Mouse (Mus musculus): ENCODE data around the gene Slc43a2. TPM values are rescaled to one million over a fixed set of nuclear protein-coding genes. Genes with fewer than 3 reads are reported as not detected.

Slc43a2 gene
- total RNA-seq, 2 experiments from 2014 or later: 50.3 to 59.4 TPM

DNA sequence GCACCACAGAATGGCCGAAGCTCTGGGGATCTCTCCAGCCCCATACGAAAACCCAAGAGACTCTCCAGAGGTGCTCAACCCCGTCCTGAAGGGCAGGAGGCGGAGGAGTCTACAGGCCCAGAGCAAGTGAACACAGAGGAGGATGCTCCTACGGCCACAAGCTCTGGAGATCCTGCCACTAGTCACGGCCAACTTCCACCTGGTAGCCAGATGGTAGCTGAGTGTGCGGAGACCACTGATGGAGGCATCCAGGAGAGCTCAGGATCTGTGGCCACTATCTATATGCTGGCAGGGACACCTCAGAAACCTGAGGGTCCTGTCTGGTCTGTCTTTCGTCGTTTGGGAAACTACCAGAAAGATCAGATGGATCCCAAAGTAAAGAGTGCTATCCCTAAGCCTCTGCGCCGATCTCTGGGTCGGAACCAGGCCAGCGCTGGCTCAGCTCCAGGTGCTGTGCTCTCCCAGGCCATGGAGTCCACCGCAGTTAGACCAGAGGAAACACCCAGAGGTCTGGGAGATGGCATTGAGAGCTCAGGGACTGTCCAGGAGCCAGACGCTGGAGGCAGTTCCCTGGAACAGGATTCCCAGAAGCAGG is 5.9 kb upstream of the Slc43a2 start:
- DNase-seq (ENCODE audit: low spot score in 2 of 2): no peak

DNA sequence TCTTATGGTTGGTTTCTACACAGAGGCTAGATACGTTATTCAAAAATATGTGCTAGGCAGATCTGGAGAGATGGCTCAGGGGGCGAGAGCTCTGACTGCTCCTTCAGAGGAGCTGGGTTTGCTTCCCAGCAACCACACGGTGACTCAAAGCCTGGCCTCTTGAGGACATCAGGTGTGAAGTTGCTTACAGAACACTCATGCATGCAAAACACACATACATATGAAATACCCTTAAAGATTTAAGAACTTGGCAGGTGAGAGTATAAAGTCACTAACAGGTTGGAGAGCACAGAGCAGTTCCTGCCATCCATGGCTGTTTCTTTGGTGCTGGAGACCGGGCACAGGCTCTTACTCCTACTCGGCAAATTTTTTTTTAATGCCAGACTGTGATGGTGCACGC is 4.6 kb upstream of the Slc43a2 start:
- intact Hi-C loops (cut with DNase I): no loop called here
- no peak for DNase-seq (ENCODE audit: low spot score in 2 of 2)

More for the DNA sequence above, 5.9 kb upstream of the Slc43a2 start:
- intact Hi-C loops (cut with DNase I): no loop called here

DNA sequence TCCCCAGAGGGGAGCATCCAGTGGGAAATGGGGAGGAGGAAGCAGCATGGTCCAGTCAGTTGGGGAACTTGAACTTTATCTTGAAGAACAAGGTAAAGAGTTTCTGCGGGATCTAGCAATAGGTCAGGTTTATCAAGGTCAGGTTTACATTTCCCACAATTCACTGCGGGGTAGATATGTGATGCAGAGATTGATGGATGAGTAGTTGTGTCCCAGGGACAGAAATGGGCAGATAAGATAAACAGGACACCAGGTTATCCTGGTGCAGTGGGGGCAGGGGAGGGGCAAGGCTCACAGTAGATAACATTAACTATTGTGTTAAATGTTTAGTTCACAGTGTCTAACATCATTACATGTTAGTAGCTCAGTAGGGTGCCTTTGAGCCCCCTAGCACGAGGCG is 1.7 kb upstream of the Slc43a2 start:
- DNase-seq (ENCODE audit: low spot score in 2 of 2): no peak
- intact Hi-C loops (cut with DNase I): loop anchor here (1.0 kb wide), 1 partner anchor 44 kb away; no protein-coding TSS in a partner anchor

DNA sequence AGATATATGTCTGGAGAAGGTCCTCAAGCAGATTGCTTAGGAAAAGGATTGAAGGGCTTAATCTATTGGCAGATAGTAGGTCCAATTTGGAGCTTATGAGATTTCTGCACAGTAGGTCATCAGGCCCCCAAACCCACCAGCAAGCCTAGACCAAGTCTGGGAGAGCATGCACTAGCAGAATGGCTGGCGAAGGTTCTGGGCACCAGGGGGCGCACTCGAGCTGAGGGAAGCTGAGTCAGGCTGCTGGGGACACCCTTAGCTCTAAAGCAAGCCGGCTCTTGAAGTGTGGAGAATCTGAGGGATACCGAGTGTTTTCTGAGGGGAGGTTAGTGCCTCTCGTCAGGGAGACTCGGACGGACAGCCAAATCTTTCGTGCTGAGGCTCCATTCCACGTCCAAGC is 1.2 kb upstream of the Slc43a2 start:
- peak; percentile 94 to 97 for DNase-seq (ENCODE audit: low spot score in 2 of 2)
- intact Hi-C loops (cut with DNase I): loop anchor here (1.0 kb wide), 1 partner anchor 43 kb away; no protein-coding TSS in a partner anchor

DNA sequence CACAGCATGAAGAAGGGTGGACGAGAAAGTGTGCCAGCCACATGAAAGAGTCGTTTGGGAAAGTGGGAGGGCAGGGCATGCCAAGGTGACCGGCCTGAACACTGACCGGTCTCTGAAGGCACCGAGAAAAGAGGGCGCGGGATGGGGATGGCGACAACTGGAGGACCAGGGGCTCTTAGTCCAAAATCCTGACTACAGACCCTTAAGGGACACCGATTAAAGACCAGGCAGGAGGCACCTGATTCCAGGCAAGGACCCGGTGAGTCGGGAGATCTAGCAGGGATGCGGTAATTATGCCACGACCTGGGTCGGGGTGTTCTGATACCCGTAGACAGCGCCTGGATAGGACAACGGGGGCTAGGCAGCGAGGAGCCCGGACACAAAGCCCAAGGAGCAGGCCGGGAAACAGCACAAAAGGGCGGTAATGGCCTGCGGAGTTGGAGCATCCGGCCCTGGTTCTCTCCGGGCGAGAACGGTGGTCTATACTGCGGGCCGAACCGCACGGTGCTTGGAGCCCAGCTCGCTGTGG is 585 bp upstream of the Slc43a2 start:
- intact Hi-C loops (cut with DNase I): loop anchor here (1.0 kb wide), 1 partner anchor 42 kb away; no protein-coding TSS in a partner anchor
- peak in 1 of 2 experiments; percentile 34 for DNase-seq (ENCODE audit: low spot score in 2 of 2)

DNA sequence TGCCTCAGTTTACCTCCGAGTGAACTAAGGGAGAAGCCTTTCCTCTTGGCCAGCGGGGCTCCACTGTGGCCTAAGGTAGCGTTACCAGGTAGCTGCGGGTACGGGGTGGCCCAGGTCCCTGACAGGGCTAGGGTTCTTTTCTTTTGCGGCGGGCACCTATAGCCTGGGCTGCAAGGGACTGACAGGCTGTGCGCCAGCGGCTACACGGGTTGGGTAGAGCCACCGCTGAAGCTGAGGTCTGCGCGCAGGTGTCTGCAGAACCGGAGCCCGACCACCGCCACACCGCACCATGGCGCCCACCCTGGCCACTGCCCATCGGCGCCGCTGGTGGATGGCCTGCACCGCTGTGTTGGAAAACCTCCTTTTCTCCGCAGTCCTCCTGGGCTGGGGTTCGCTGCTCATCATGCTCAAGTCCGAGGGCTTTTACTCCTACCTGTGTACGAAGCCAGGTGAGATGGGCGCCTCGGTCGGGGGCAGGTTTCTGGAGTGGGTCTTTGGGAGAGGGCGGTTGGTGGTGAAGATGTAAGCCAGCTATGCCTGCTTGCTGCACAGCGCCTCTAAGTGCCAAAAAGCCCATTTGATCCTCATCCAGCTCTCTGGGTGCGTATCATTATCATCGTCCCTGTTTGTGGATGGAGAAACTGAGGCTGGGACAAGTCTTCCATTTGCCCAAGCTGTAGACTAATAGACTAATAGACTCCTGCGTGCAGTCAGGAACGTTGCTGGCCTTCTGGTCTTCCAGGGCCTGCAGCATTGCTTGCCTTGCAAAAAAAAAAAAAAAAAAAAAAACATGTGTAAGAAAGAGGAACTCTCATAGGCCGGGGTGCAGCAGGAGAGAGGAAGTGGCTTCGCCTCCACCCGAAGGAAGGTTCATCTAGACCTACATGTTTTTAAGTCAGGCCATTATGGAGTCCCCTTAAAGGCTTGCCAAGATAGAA is 1.1 kb downstream of the Slc43a2 start:
- intact Hi-C loops (cut with DNase I): no loop called here
- DNase-seq (ENCODE audit: low spot score in 2 of 2): peak; percentile 54 to 65

DNA sequence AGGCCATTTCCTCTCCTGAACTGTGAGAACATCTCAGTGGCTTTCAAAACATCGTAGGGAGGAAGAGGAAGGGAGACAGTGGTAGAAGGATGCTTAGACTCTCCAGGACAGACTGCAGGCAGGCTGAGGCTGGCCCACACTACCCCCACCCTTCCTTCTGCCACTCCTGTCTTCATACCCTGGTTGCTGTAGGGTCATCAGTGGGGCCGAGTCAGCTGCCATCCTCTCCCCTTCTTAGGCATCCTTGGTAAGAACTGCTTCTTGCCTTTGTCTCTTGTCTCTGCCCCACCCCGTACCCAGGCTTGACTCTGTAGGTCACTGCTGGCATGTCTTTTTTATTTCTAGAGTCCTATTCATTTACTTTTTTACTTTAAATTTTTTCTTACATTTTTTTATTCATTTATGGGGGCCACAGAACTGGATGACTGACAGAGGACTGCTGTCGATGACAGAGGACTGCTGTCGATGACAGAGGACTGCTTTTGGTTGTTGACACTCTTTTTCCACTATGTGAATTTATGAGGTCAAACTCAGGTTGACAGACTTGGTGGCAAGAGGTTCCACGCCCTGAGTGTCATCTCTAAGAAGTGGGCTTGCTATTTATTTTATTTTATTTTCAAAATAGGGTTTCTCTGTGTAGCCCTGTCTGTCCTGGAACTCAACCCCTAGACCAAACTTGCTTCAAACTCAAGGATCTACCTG is 2.0 kb downstream of the Slc43a2 start:
- intact Hi-C loops (cut with DNase I): no loop called here
- DNase-seq (ENCODE audit: low spot score in 2 of 2): no peak

DNA sequence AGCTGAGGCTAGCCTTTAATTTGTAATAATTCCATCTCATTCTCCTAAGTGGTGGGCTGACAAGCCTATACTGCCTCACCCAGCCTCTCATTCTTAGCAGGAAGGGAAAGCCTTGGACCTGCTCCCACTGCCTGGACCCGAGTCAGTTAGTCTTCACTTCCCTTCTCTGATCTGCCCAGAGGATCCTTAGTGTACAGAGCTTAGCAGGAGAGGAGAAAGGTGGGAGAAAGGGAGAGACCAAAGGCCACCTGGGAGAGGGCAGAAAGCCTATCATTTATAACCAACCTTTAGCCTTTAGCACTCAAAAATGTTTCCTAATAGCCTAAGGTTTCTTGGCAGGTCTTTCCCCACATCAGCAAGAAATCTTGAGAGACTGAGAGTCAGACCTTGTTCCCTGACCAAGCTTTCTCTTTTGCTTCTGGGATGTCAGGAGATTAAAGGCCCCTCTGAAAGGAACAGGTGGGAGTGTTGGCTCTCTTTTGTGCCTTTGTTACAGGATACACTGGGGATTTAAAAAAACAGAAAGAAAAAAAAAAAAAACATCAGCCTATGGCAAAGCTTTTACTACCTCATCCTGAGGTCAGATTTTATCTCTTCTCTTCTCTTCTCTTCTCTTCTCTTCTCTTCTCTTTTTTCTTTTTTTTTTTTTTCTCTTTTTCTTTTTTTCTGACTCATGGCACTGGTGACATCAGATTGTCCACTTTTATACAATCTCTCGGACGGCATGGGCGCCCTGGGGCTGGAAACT is 3.0 kb downstream of the Slc43a2 start:
- intact Hi-C loops (cut with DNase I): no loop called here
- no peak for DNase-seq (ENCODE audit: low spot score in 2 of 2)

DNA sequence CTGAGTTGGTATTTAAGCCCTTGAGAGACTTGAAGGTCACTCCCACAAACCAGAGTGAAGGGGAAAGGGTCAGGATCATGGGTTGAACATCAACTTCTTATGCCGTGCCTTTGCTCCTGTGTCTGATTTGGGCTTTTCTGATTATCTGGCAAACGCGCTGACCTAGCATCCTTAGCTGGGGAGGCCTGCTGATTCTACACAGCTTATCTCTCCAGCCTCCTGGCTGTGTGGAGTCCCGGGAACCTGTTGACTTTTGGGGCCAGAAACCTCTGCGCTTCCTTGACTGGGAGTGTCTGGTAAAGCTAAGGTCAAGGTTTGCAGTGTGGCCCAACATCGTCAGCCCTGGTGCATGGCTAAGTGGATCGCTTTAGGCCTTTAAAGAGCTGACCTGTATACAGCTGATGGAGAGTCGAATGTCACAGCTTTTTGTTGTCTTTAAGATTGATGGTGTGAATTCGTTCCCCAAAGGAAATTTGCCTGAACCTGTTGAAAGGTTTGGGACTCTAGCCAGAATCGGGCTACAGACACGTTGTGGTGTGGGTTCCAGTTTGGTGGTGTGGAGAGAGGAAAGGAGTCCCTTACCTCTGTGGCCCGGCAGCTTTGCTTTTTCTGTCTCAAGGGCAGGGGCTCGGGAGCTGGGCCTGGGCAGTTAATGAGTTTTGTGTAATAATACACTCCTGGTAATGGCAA is 3.8 kb downstream of the Slc43a2 start:
- intact Hi-C loops (cut with DNase I): no loop called here
- DNase-seq (ENCODE audit: low spot score in 2 of 2): no peak

DNA sequence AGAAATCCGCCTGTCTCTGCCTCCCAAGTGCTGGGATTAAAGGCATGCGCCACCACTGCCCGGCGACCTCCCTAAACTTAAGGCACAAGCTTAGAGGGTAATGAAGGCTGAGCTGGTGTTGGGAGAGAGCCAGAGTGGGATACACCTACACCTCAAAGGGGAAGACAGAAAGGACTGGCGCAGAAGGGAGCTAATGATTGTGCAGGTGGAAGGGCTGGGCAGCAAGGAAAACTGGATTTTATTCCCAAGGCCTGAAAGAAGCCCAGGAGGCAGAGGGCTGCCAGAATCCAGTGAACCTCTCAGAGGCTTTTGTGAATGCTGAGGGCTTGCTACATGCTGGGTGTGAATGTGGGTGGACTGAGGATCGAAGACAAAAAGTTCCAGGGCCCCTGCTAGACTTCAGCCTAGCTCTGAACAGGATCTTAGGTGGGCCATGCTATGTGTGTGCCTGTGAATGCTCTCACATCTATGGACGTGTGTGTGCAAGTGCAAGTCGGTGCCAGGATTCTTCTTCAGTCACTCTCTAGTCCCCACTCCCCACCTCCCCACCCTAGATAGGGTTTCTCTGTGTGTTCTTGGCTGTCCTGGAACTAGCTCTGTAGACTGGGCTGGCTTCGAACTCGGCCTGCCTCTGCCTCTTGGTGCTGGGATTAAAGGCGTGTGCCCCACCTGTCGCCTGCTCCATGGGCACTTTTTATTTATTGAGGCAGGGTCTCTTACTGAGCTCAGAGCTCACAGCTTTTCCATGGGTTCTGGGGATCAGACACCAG is 4.9 kb downstream of the Slc43a2 start:
- intact Hi-C loops (cut with DNase I): no loop called here
- no peak for DNase-seq (ENCODE audit: low spot score in 2 of 2)

DNA sequence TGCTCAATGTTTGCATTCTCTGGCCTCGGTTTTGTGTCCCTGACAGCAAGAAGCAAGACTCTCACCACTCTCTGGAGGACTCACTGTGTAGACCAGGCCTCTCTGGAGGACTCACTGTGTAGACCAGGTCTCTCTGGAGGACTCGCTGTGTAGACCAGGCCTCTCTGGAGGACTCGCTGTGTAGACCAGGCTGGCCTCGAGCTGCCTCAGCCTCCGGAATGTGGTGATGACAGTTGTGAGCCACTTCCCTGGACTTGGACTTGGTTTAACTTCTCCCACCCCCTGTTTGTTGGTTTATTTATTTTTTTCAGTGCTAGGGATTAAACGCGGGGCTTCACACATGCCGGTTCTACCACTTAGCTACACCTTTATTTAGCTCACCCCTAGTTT is 5.5 kb downstream of the Slc43a2 start:
- intact Hi-C loops (cut with DNase I): no loop called here

DNA sequence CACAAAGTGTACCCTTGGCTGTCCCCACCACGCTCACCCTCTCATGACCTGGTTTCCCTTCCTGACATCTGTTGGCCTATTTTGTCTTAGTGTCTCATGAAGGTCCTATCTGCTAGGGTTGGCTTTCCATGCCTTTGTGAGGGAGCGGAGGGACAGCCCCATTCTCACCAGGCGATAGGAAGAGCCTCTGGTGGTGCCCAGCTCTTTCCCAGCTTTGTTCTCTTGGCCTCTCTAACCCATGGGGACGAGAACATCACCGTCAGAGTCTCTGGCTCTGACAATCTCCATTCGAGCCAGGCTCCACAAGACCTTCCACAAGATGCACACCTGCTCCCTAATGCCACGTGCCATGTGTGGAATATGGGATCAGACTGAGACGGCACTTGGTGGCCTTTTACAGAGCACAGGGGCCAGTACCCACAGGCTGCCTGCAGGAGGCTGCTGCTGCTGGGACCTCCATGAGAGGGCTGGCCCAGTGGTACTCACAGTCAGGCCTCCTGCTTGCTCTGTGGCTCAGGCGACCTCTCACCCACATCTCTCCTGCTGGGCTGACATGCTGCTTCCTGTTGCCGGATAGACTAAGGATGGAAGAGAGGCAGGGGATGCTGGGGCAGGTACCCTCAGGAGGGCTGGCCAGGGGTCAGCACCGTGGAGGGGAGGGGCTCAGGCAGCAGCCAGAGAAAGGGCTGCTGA is 6.1 kb downstream of the Slc43a2 start:
- intact Hi-C loops (cut with DNase I): no loop called here
- no peak for DNase-seq (ENCODE audit: low spot score in 2 of 2)

More for the DNA sequence above, 5.5 kb downstream of the Slc43a2 start:
- no peak for DNase-seq (ENCODE audit: low spot score in 2 of 2)

DNA sequence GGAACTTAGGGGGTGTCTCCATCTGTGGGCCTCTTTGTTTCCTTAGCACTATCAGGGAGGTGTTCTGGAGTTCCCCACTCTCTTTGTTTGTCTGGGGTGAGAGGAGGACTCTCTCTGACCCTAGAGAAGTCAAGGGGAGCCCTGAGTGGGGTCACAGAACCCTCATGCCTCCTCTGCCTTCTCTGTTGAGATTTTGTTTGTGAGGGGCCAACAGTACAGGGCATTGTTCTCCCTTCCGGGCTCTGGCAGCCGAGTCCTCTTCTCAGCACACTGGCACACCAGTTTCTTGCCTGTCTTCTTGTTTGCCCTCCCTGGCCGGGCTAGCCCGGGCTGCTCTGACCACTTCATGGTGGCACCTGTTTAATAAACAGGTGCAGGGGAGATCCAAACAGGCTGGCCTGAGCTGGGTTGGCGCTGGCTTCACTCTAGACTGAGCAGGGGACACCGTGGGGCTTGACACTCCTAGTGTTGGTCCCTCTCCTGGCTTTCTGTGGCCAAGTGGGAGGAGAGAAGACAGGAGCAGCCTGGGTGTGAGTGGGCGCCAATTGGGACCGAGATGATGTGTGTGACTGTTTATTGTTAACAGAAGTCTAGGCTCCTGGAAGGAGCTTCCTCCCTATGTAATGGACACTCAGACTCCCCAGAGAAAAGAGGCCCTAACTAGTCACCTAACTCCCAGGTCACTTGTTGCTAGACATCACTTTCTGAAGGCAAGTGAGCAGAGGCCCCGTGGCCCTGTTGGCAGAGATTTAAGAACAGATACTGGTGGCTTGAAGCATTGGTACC is 6.9 kb downstream of the Slc43a2 start:
- no peak for DNase-seq (ENCODE audit: low spot score in 2 of 2)
- intact Hi-C loops (cut with DNase I): no loop called here

DNA sequence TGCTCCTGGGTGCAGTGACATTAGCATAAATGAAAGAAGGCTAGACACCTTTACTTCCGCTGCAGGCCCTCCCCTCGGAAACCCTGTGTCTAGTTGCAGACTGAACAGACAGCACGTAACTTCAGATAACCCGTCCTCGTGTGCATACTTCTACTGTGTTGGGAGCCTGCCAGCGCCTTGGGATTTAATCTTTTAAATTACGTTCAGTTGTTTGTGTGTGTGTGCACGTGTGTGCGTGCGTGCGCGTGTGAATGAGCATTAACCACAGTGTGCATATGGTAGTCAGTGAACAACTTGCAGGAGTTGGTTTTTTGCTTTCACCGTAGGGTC is 7.4 kb downstream of the Slc43a2 start:
- DNase-seq (ENCODE audit: low spot score in 2 of 2): no peak
- intact Hi-C loops (cut with DNase I): no loop called here

DNA sequence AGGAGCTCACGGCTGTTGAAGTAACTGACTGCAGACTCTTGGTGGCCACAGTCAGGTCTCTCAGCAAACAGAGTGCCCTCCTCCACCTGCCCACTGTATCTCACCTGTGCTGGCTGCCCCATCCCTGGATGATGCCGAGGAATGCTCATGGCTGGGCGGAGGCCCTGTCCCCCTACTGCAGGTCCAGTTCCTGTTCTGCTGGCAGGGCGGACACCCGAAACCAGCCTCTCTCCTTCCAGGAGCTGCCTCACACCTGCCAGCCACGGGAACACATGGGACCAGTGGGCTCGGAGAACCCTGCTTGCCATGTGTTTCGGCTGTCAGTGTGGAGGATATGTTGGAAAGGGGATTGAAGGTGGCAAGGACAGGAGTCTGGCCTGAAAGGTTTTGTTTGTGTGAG is 8.7 kb downstream of the Slc43a2 start:
- intact Hi-C loops (cut with DNase I): no loop called here
- DNase-seq (ENCODE audit: low spot score in 2 of 2): no peak

DNA sequence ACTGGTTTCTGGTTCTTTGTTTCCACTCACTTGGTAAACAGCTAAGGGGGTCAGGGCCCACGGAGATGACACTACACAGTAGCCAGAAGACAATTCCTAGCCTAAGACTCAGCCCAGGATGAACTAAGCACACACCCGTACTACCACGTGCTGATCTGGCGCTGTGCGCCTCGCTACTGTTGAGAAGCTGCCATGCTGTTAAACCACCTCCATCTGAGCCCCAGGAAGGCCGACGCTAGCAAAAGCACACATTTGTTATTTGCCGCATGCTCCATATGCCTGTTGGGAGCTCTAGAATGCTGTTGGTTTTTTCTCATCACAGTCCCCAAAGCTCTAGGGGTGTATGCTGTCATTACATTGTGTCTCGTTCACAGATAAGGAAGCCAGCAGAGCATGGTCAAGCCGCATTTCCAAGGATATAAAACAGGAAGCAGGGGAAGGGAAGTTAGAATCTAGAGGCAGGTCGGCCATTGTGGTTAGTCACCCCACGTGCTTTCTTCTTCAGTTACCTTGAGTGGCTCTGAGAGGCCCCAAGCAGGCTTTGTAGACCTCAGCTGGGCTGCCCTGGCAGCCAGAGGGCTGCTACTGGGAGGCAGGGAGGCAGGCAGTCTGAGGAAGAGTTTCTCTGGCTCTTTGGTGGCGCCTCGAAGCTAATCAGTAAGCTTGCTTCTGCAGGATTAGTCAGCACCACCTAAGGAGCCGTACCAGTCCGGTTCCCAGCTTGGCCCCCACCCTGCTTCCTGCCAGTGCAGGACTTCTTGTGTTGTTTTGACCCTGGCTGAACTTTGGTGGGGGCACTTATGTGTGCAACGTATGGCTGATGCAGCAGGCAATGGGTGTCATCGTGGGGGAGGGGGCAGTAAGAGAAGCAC is 9.5 kb downstream of the Slc43a2 start:
- intact Hi-C loops (cut with DNase I): no loop called here
- DNase-seq (ENCODE audit: low spot score in 2 of 2): peak in 1 of 2 experiments; percentile 64
